Comparison of ENCODE assay signal across 12 mouse cellular contexts in the genomic region with DNA sequence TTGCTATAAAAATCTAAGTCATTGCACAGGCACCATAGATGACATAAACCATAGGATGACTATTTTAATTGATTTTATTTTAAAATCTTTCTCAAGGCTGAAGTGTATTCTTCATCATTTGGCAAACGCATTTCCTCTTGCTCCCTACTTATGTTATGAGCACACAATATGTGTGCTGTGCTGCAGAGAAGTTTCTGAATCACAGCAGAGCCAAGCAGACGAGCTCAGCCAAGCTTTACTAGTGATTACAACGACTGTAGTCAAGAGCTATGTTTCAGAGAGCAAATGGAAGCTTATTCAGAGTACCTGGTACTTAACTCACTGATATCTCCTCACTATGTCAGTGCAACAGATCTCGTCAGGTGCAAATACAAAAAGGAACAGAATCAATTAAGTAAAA.
"Had no signal": no experiment of that assay in that cellular context is flagged by ENCODE, and none has a peak within 500 bp of the region (broad histone marks: within the 10 kb centered on the region; RNA-seq: fewer than 3 reads in every experiment).

No protein-coding gene starts in this region.

- DNase-seq: retina, postnatal 1 day; right cerebral cortex, adult 18-20 months; right cerebral cortex, postnatal 14 days; right cerebral cortex, postnatal 25 days; right cerebral cortex, postnatal 4 days; spleen, adult 18-20 months; thymus, adult 18-20 months; thymus, adult 2 months; thymus, postnatal 14 days; thymus, postnatal 25 days; thymus, postnatal 36 days; thymus, postnatal 4 days had no signal
